Mouse (Mus musculus): Measurements from ENCODE around the gene Lage3. TPM values are rescaled to one million over a fixed set of nuclear protein-coding genes. Genes with fewer than 3 reads are reported as not detected.

Lage3 gene
- polyA plus RNA-seq (2014; fragmentation: Nextera tagmentation; extraction: Ambion mirVana) = 103 and 105 TPM in 2 replicates

DNA sequence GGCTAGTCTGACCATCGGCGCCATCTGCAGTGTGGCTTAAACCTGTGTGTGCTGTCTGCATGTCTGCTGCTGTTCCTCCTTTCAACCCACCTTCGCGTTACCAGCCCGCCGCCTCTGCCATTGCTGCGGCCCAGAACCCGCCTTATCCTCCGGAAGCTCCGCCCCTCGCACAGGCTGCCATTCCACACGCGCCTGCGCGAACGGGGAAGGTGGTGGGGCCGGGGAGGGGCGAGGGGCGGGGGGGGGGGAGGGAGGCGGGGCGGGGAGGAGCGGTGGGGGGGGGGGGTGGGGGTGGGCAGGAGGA lies at the start of gene Lage3:
TSS of gene Lage3 (minus strand) at position 152 of the 304 bp plus-strand sequence.
- no peaks in the 10 kb centered on the region for H3K27me3 ChIP-seq (ENCODE audit: control insufficient read depth, insufficient read depth, low read length)
- peak within 1 kb of the TSS; percentile 50 for H3K4me3 ChIP-seq (ENCODE audit: low read depth, low read length)
- 18% methylated on average over 9 of the region's 22 CpGs for WGBS (ENCODE audit: insufficient replicate concordance)
- H3K4me2 ChIP-seq = peak within 1 kb of the TSS; percentile 68
- ATAC-seq (replicated peaks; ENCODE audit: insufficient number of reproducible peaks, low FRiP score, low TSS enrichment) = 0 out of 2 replicates have a peak, but pooled peaks have one; percentile 65
- no peaks in the 10 kb centered on the region for H3K36me3 ChIP-seq (ENCODE audit: control insufficient read depth, insufficient read depth, low read length)
- H3K9me3 ChIP-seq (replicated peaks; ENCODE audit: control insufficient read depth, low read length) = no peaks in the 10 kb centered on the region
- peak within 1 kb of the TSS; percentile 72 for H3K9ac ChIP-seq (ENCODE audit: low read depth, low read length)
- H3K27ac ChIP-seq (ENCODE audit: low read depth, low read length) = peak within 1 kb of the TSS; percentile 15; the same call in 1 of the 2 replicates
- H3K4me1 ChIP-seq (ENCODE audit: control insufficient read depth, insufficient read depth, low read length) = no peaks in the 10 kb centered on the region

DNA sequence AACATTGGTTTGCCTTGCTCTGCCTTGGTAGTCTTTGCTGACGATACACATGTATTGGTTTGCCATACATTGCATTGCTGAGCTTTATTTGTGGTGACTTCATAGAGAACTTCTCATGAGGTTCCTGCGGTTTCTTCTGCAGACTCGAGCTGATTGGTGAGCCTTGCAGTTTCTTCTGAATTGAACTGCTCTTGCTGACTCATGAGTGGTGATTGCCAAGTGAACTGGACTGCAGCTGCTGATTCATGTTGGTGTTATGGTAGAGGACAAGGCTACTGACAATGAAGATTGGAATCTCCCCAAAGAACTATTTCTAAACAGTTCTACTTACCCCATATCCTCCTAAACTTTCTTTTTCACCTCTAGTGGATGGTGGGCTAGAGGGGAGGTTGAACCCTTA lies 46.7 kb upstream of the Lage3 start:
- Histone ChIP-seq H3K4me2 (no peak overlapping the region), H3K36me3 (ENCODE audit: control insufficient read depth, insufficient read depth, low read length) (no peaks in the 10 kb centered on the region), H3K4me1 (ENCODE audit: control insufficient read depth, insufficient read depth, low read length) (no peaks in the 10 kb centered on the region), H3K4me3 (ENCODE audit: low read depth, low read length) (no peak overlapping the region), H3K27me3 (ENCODE audit: control insufficient read depth, insufficient read depth, low read length) (no peaks in the 10 kb centered on the region), H3K9ac (ENCODE audit: low read depth, low read length) (no peak overlapping the region), H3K27ac (ENCODE audit: low read depth, low read length) (no peak overlapping the region), H3K9me3 (replicated peaks; ENCODE audit: control insufficient read depth, low read length) (no peaks in the 10 kb centered on the region)
- 78% methylated on average over 3 of the region's 3 CpGs for WGBS (ENCODE audit: insufficient replicate concordance)
- ATAC-seq (replicated peaks; ENCODE audit: insufficient number of reproducible peaks, low FRiP score, low TSS enrichment) = no peak

DNA sequence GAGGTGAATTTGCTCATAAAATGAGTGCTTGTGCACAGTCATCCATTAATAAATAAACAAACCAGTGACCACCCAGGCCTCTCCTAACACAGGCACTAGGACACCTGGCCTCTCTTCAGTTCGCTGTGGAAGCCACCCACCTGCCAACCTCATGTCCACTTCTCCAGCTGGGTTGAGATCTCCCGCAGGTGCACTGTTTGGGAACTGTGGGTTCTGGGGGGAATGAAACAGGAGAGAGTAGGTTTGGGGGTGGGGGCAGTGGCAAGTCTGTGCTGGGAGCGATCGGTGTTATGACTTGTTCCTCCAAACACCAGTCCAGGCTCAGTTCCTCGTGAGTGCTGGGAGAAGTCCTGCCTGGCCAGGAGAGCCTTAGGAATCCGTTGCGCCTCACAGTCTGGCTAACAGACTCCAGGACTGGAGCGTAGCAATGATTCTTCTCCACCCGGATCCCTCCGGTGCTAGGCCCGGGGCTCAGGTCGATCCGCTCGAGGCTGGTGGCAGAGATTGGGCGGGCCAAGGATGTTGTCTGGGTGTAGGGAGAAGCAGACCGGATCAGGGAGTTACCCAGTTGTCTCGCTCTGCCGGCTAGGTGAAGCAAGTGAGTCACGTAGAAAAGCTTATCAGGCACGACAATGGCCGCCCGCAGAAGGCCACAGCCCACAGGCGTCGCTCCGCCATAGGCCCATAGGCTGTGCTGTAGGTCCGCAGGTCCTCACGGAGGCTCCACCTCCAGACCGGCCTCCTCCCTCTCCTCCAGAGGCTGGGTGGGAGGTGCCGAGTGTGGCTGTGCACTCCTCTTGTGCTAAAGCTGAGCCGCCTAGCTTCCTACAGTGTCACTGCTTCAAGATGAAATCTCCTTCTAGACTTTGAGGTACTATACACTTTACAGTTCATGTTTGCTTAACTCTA lies 39.4 kb upstream of the Lage3 start, which contains the start of the genes Fam3a and Ikbkg:
TSS of gene Fam3a (minus strand) at position 738 of the 909 bp plus-strand sequence.
TSS of gene Ikbkg (plus strand) at position 756 of the 909 bp plus-strand sequence.
- no peaks in the 10 kb centered on the region for H3K9me3 ChIP-seq (replicated peaks; ENCODE audit: control insufficient read depth, low read length)
- peak within 1 kb of the TSS; percentile 73 for H3K4me2 ChIP-seq
- no peaks in the 10 kb centered on the region for H3K27me3 ChIP-seq (ENCODE audit: control insufficient read depth, insufficient read depth, low read length)
- H3K27ac ChIP-seq (ENCODE audit: low read depth, low read length) = peak within 1 kb of the TSS; percentile 90
- no peaks in the 10 kb centered on the region for H3K4me1 ChIP-seq (ENCODE audit: control insufficient read depth, insufficient read depth, low read length)
- peak within 1 kb of the TSS; percentile 45 for H3K4me3 ChIP-seq (ENCODE audit: low read depth, low read length)
- ATAC-seq (replicated peaks; ENCODE audit: insufficient number of reproducible peaks, low FRiP score, low TSS enrichment) = peak; percentile 99
- WGBS (ENCODE audit: insufficient replicate concordance) = 14% methylated on average over 30 of the region's 30 CpGs
- H3K9ac ChIP-seq (ENCODE audit: low read depth, low read length) = peak within 1 kb of the TSS; percentile 70
- no peaks in the 10 kb centered on the region for H3K36me3 ChIP-seq (ENCODE audit: control insufficient read depth, insufficient read depth, low read length)

DNA sequence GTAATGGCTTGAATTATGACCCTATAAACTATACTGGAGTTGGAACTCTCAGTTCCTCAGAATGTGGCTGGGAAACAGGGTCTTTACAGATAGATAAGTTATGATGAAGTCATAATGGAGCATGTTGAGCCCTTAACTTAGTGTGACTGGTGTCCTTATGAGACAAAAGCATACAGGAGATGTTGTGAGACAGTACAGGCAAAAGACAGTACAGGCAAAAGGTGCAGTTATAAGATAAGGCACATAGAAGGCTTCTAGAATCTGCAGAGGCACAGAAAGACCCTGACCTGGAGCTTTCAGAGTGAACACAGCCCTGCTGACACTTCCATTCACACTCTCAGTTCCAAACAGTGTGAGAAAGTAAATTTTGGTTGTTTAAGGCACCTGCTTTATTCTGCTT lies 34.7 kb upstream of the Lage3 start:
- no peaks in the 10 kb centered on the region for H3K9me3 ChIP-seq (replicated peaks; ENCODE audit: control insufficient read depth, low read length)
- H3K4me3 ChIP-seq (ENCODE audit: low read depth, low read length) = no peak overlapping the region
- ATAC-seq (replicated peaks; ENCODE audit: insufficient number of reproducible peaks, low FRiP score, low TSS enrichment) = 0 out of 2 replicates have a peak, but pooled peaks have one; percentile 45
- no peak overlapping the region for H3K9ac ChIP-seq (ENCODE audit: low read depth, low read length)
- H3K36me3 ChIP-seq (ENCODE audit: control insufficient read depth, insufficient read depth, low read length) = no peaks in the 10 kb centered on the region
- no peaks in the 10 kb centered on the region for H3K27me3 ChIP-seq (ENCODE audit: control insufficient read depth, insufficient read depth, low read length)
- H3K27ac ChIP-seq (ENCODE audit: low read depth, low read length) = no peak overlapping the region
- H3K4me1 ChIP-seq (ENCODE audit: control insufficient read depth, insufficient read depth, low read length) = no peaks in the 10 kb centered on the region
- H3K4me2 ChIP-seq = no peak overlapping the region

DNA sequence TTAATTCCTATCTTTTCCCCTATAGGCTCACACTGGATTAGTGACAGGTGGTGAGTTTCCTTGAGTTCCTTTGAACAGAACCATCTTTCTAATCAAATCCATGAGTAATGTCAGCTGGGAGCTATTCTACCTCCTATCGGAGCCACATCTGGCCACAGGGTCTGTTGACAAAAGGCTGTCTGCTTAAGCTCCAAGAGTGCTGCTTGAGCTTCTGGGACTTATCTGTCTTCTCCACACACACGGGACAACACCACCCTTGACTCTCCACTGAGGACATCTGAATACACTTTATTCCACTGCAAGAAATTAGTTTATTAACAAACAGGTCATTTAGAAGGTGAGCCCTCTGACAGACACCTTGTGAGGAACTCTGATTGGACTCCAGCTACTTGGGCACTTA lies 31.0 kb upstream of the Lage3 start:
- 70% methylated on average over 2 of the region's 2 CpGs for WGBS (ENCODE audit: insufficient replicate concordance)
- Histone ChIP-seq H3K27ac (ENCODE audit: low read depth, low read length) (no peak overlapping the region), H3K36me3 (ENCODE audit: control insufficient read depth, insufficient read depth, low read length) (no peaks in the 10 kb centered on the region), H3K9ac (ENCODE audit: low read depth, low read length) (no peak overlapping the region), H3K4me1 (ENCODE audit: control insufficient read depth, insufficient read depth, low read length) (no peaks in the 10 kb centered on the region), H3K4me2 (no peak overlapping the region), H3K27me3 (ENCODE audit: control insufficient read depth, insufficient read depth, low read length) (no peaks in the 10 kb centered on the region), H3K9me3 (replicated peaks; ENCODE audit: control insufficient read depth, low read length) (no peaks in the 10 kb centered on the region), H3K4me3 (ENCODE audit: low read depth, low read length) (no peak overlapping the region)
- ATAC-seq (replicated peaks; ENCODE audit: insufficient number of reproducible peaks, low FRiP score, low TSS enrichment) = no peak

DNA sequence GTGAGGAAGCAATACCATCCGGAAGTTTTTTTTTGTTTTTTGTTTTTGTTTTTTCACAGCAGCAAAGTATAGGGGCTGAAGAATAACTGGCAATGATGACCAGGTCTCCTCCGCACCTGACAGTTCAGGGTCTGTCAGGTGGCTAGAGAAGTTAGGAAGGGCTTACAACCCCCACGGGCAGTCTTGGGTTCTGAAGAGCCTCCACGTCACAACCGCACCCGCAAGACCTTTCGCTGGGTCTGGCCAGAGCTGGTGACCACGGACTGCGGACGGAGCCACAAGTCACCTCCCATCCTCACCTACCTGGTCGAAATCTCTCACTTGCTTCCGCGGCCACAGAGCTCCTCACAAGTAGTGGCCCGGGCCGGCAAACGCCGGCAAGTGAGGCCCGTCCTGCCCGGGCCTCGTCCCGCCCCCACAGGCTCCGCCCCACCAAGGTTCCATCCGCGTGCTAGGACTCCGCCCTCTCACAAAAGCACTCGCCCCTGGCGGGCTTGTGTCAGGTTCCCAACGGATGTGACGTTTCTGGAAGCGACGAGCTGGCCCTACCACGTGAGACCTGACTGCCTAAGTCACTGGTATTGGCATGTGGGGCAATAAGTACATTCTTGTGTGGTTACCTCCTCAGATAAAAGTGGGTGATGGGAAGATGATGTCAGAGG lies 19.6 kb upstream of the Lage3 start, which contains the start of the genes Ubl4a and Slc10a3:
TSS of gene Ubl4a (minus strand) at position 331 of the 662 bp plus-strand sequence.
TSS of gene Slc10a3 (minus strand) at position 462 of the 662 bp plus-strand sequence.
- Histone ChIP-seq H3K4me1 (ENCODE audit: control insufficient read depth, insufficient read depth, low read length) (no peaks in the 10 kb centered on the region), H3K27me3 (ENCODE audit: control insufficient read depth, insufficient read depth, low read length) (no peaks in the 10 kb centered on the region), H3K4me2 (peak within 1 kb of the TSS; percentile 70), H3K4me3 (ENCODE audit: low read depth, low read length) (peak within 1 kb of the TSS; percentile 50), H3K9me3 (replicated peaks; ENCODE audit: control insufficient read depth, low read length) (no peaks in the 10 kb centered on the region), H3K36me3 (ENCODE audit: control insufficient read depth, insufficient read depth, low read length) (no peaks in the 10 kb centered on the region), H3K9ac (ENCODE audit: low read depth, low read length) (peak within 1 kb of the TSS; percentile 60), H3K27ac (ENCODE audit: low read depth, low read length) (no peak within 1 kb of the TSS)
- WGBS (ENCODE audit: insufficient replicate concordance) = 13% methylated on average over 32 of the region's 32 CpGs
- ATAC-seq (replicated peaks; ENCODE audit: insufficient number of reproducible peaks, low FRiP score, low TSS enrichment) = peak; percentile 86

DNA sequence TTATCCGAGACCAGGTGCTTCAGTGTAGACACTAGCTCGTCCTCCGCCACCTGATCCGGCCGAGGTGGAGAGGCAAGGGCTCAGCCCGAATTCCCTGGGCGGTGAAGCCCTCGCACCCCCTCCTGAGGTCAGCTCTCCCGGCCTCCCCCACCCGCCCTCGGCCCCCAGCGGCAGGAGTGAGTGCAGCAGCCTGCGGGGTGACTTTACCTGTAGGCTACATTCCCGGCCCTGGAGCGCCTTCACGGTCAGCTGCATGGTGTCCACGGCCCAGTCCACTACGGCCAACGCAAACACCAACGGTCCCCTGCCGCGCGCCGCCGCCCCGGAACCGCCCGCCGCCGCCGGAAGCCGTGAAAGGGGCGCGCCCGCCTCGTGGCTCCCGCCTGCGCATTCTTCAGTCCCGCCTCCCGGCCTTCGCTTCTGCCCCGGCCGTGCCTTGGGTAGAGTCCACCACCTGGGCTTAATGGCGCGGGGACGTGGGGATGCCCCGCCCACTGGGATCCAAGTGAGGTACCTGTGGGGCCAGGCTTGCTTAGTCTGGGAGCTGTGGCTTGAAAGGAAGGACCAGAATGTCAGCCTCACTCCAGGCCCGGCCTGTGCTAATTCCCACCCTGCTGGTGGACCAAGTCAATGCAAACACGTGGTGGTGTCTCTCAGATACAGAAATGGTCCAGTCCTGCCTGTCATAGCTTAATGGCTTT lies 14.9 kb upstream of the Lage3 start:
- H3K9ac ChIP-seq (ENCODE audit: low read depth, low read length) = peak overlapping the region; percentile 87
- no peaks in the 10 kb centered on the region; the same call in 1 of the 2 replicates for H3K4me1 ChIP-seq (ENCODE audit: control insufficient read depth, insufficient read depth, low read length)
- no peaks in the 10 kb centered on the region for H3K36me3 ChIP-seq (ENCODE audit: control insufficient read depth, insufficient read depth, low read length)
- no peaks in the 10 kb centered on the region for H3K9me3 ChIP-seq (replicated peaks; ENCODE audit: control insufficient read depth, low read length)
- peak; percentile 58; the same call in 1 of the 2 replicates for ATAC-seq (replicated peaks; ENCODE audit: insufficient number of reproducible peaks, low FRiP score, low TSS enrichment)
- peak overlapping the region; percentile 65 for H3K4me3 ChIP-seq (ENCODE audit: low read depth, low read length)
- 18% methylated on average over 48 of the region's 49 CpGs for WGBS (ENCODE audit: insufficient replicate concordance)
- H3K4me2 ChIP-seq = peak overlapping the region; percentile 68
- no peaks in the 10 kb centered on the region for H3K27me3 ChIP-seq (ENCODE audit: control insufficient read depth, insufficient read depth, low read length)
- peak overlapping the region; percentile 62 for H3K27ac ChIP-seq (ENCODE audit: low read depth, low read length)

DNA sequence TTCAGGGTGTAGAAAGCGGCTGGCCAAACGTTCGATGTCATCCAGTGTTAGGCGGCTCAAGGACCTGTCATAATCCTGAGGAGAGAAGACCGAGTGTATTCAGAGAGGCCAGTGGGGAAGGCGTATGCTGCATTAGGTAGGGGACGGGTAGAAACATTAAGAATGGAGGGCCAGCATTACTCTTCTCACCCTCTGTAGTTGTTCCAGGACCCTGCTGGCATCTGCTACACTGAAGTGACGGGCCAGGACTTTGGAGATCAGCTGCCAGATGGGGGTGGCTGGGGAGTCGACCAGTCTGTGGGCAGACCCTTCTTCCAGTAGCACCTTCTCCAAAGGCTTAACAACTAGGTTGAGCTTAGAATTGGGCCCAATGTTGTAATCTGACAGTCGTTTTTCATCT lies 14.1 kb upstream of the Lage3 start:
- Histone ChIP-seq H3K4me1 (ENCODE audit: control insufficient read depth, insufficient read depth, low read length) (no peaks in the 10 kb centered on the region; the same call in 1 of the 2 replicates), H3K9ac (ENCODE audit: low read depth, low read length) (peak overlapping the region; percentile 87), H3K4me3 (ENCODE audit: low read depth, low read length) (peak overlapping the region; percentile 65), H3K36me3 (ENCODE audit: control insufficient read depth, insufficient read depth, low read length) (no peaks in the 10 kb centered on the region), H3K9me3 (replicated peaks; ENCODE audit: control insufficient read depth, low read length) (no peaks in the 10 kb centered on the region), H3K4me2 (peak overlapping the region; percentile 68), H3K27me3 (ENCODE audit: control insufficient read depth, insufficient read depth, low read length) (no peaks in the 10 kb centered on the region), H3K27ac (ENCODE audit: low read depth, low read length) (no peak overlapping the region)
- 63% methylated on average over 10 of the region's 10 CpGs for WGBS (ENCODE audit: insufficient replicate concordance)
- no peak for ATAC-seq (replicated peaks; ENCODE audit: insufficient number of reproducible peaks, low FRiP score, low TSS enrichment)

Data from heart, embryonic 11.5 days (tissue).